Mouse (Mus musculus): ENCODE measurements at regions not wholly inside any gene's neighbourhood (a gene's known extent, or its start where the extent isn't known, plus 50 kb on each side); places are given as distances from the start of the nearest gene placed in this dataset.
A peak's percentile ranks its signal among the peaks of the same experiment; 100 is the strongest.
"Not testable (repeated sequence)": the region's sequence is repeated elsewhere in the genome, so short reads cannot be mapped to it uniquely, and the experiment has no call there.

GRCm38 (mm10) chr4:89753484-89753883 lies 74.2 kb downstream of the Dmrta1 start:
- 83% methylated on average over 1 of the region's 1 CpGs for WGBS
- ATAC-seq (ENCODE audit: low FRiP score, low read depth), result no peak
- Histone ChIP-seq H3K36me3 (no peaks in the 10 kb centered on the region), H3K27me3 (no peaks in the 10 kb centered on the region), H3K27ac (replicated peaks) (no peak overlapping the region), H3K4me3 (no peak overlapping the region), H3K4me2 (no peak overlapping the region), H3K4me1 (replicated peaks) (no peaks in the 10 kb centered on the region), H3K9ac (no peak overlapping the region), H3K9me3 (no peaks in the 10 kb centered on the region)

DNA sequence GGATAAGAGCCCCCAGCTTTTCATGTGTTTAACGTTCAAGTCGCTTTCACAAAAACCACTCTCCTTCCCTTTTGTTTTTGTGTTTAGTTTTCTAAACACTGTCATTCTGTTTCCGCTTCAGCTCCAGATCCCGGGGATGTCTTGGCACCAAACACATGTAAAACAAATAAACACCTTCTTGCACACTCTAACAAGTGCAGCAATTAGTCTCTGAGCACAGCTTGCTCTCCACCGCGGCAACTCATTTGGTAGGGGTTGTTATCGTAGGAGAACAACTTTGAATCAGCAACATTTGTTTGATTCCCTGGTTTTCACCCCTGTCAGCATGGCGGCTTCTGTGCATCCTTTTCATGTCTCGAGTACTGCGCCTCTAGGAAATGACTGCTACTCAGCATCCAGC lies 97.0 kb downstream of the Dmrta1 start:
- Histone ChIP-seq H3K4me3 (no peak overlapping the region), H3K9ac (no peak overlapping the region), H3K27me3 (no peaks in the 10 kb centered on the region), H3K27ac (replicated peaks) (no peak overlapping the region), H3K36me3 (no peaks in the 10 kb centered on the region), H3K4me1 (replicated peaks) (no peaks in the 10 kb centered on the region), H3K4me2 (no peak overlapping the region), H3K9me3 (no peaks in the 10 kb centered on the region)
- ATAC-seq (ENCODE audit: low FRiP score, low read depth), result no peak
- 53% methylated on average over 10 of the region's 10 CpGs for WGBS

- WGBS, result 94% methylated on average over 1 of the region's 1 CpGs
- H3K4me1 ChIP-seq (replicated peaks), result no peaks in the 10 kb centered on the region
- no peak for ATAC-seq (ENCODE audit: low FRiP score, low read depth)
These were observed 102.3 kb downstream of the Dmrta1 start for GRCm38 (mm10) chr4:89781487-89781886.

GRCm38 (mm10) chr4:89816823-89817222 lies 137.6 kb downstream of the Dmrta1 start:
- Histone ChIP-seq H3K4me1 (replicated peaks) (no peaks in the 10 kb centered on the region), H3K9me3 (no peaks in the 10 kb centered on the region), H3K9ac (no peak overlapping the region), H3K4me3 (no peak overlapping the region), H3K27ac (replicated peaks) (no peak overlapping the region), H3K36me3 (no peaks in the 10 kb centered on the region), H3K4me2 (no peak overlapping the region), H3K27me3 (no peaks in the 10 kb centered on the region)
- no peak for ATAC-seq (ENCODE audit: low FRiP score, low read depth)
- WGBS, result 85% methylated on average over 7 of the region's 7 CpGs

More at GRCm38 (mm10) chr4:89781487-89781886, 102.3 kb downstream of the Dmrta1 start:
- H3K4me2 ChIP-seq, result no peak overlapping the region
- H3K27me3 ChIP-seq, result no peaks in the 10 kb centered on the region
- H3K9me3 ChIP-seq, result no peaks in the 10 kb centered on the region
- H3K9ac ChIP-seq, result no peak overlapping the region
- no peaks in the 10 kb centered on the region for H3K36me3 ChIP-seq
- no peak overlapping the region for H3K27ac ChIP-seq (replicated peaks)
- H3K4me3 ChIP-seq, result no peak overlapping the region

GRCm38 (mm10) chr4:89834552-89835206 lies 155.4 kb downstream of the Dmrta1 start:
- Histone ChIP-seq H3K9ac (no peak overlapping the region), H3K27me3 (no peaks in the 10 kb centered on the region), H3K4me3 (no peak overlapping the region), H3K27ac (replicated peaks) (no peak overlapping the region), H3K36me3 (no peaks in the 10 kb centered on the region), H3K4me1 (replicated peaks) (no peaks in the 10 kb centered on the region), H3K9me3 (no peaks in the 10 kb centered on the region), H3K4me2 (no peak overlapping the region)
- WGBS, result 60% methylated on average over 6 of the region's 6 CpGs
- ATAC-seq (ENCODE audit: low FRiP score, low read depth), result 0 out of 2 replicates have a peak, but pooled peaks have one; percentile 54

- H3K4me3 ChIP-seq, result 0 out of 2 replicates have a peak overlapping the region, but pooled peaks have one; percentile 19
- H3K9me3 ChIP-seq; H3K27me3 ChIP-seq; H3K36me3 ChIP-seq; H3K9ac ChIP-seq; H3K4me1 ChIP-seq (replicated peaks); H3K27ac ChIP-seq (replicated peaks): not testable (repeated sequence)
- H3K4me2 ChIP-seq, result peak overlapping the region; percentile 38
- WGBS, result 28% methylated on average over 10 of the region's 15 CpGs
- peak; percentile 84 for ATAC-seq (ENCODE audit: low FRiP score, low read depth)
These were observed 196.3 kb downstream of the Dmrta1 start for GRCm38 (mm10) chr4:89875375-89876055.

- ATAC-seq (ENCODE audit: low FRiP score, low read depth); H3K27ac ChIP-seq (replicated peaks); H3K4me1 ChIP-seq (replicated peaks); H3K36me3 ChIP-seq; H3K9me3 ChIP-seq; H3K27me3 ChIP-seq; H3K9ac ChIP-seq: not testable (repeated sequence)
- WGBS, result 33% methylated on average over 11 of the region's 14 CpGs
- peak overlapping the region; percentile 59 for H3K4me2 ChIP-seq
- H3K4me3 ChIP-seq, result peak overlapping the region; percentile 38
These were observed 196.9 kb downstream of the Dmrta1 start for GRCm38 (mm10) chr4:89876131-89876530.

DNA sequence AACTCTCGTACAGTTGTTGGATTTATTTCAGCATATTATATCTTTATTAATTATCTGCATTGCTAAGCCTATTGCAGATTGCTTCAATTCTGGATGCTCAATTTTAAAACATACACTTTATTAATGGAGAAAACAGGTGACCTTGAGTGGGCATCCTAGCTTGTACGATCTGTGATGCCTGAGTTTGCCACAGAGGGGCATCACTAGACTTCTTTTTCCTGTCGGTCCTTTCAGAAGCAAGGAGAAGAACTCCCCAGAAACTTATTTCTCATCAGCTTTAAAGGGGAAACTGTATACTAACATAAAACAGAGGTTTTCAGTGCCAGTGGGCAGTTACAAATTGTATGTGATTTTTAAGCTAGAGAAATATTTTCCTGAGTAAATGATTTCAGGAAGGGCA lies 201.8 kb downstream of the Dmrta1 start:
- ATAC-seq (ENCODE audit: low FRiP score, low read depth), result no peak
- Histone ChIP-seq H3K27ac (replicated peaks) (no peak overlapping the region), H3K4me2 (no peak overlapping the region), H3K36me3 (no peaks in the 10 kb centered on the region), H3K4me3 (no peak overlapping the region), H3K27me3 (no peaks in the 10 kb centered on the region), H3K9me3 (no peaks in the 10 kb centered on the region), H3K9ac (no peak overlapping the region), H3K4me1 (replicated peaks) (no peaks in the 10 kb centered on the region)
- WGBS, result 45% methylated on average over 3 of the region's 3 CpGs

DNA sequence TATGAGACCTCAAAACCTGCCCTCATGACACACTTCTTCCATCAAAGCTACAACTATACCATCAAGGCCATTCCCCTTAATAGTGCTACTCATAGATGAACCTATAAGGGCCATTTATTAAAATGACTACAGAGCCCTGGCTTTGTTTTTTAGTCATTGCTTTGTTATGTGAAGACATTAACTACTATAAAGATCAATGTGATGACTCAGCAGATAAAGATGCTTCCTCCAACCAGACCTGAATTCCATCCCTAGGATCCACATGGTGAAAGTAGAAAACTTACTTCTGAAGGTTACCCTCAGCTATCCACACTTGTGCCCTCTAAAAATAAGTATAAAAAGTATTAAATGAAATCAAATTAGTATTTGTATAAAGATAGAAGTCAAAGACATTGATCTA lies 230.4 kb downstream of the Dmrta1 start:
- no peak overlapping the region for H3K4me2 ChIP-seq
- H3K4me1 ChIP-seq (replicated peaks), result no peaks in the 10 kb centered on the region
- H3K9me3 ChIP-seq, result no peaks in the 10 kb centered on the region
- no peak overlapping the region for H3K27ac ChIP-seq (replicated peaks)
- no peak overlapping the region for H3K9ac ChIP-seq
- H3K36me3 ChIP-seq, result no peaks in the 10 kb centered on the region
- no peak for ATAC-seq (ENCODE audit: low FRiP score, low read depth)
- H3K27me3 ChIP-seq, result no peaks in the 10 kb centered on the region
- H3K4me3 ChIP-seq, result no peak overlapping the region

DNA sequence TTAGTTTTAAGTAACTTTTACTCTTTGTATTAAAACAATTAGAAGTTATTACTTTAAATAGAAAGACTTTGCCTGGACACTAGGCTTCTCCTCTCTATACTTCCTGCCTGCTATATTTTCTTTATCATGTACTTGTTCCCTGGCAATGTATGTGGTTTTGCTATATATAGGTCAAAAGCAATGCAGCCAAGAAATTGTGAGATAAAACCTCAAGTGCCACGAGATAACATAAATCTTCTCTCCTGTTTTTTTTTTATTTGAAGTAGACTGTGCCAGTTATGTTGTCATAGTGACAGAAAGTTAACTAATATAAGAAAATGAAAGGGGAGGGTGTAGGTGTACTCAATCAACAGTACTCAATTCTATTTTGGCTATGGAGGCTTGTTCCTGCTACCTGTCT lies 258.4 kb downstream of the Dmrta1 start:
- WGBS, result 73% methylated on average over 1 of the region's 1 CpGs
- H3K4me1 ChIP-seq (replicated peaks), result no peaks in the 10 kb centered on the region
- no peak for ATAC-seq (ENCODE audit: low FRiP score, low read depth)

GRCm38 (mm10) chr4:89941308-89941707 lies 262.1 kb downstream of the Dmrta1 start:
- H3K9me3 ChIP-seq, result no peaks in the 10 kb centered on the region
- 41% methylated on average over 4 of the region's 4 CpGs for WGBS
- H3K4me2 ChIP-seq, result no peak overlapping the region
- H3K4me3 ChIP-seq, result no peak overlapping the region
- H3K4me1 ChIP-seq (replicated peaks), result no peaks in the 10 kb centered on the region
- H3K36me3 ChIP-seq, result no peaks in the 10 kb centered on the region
- H3K27me3 ChIP-seq, result no peaks in the 10 kb centered on the region
- no peak overlapping the region for H3K27ac ChIP-seq (replicated peaks)
- peak; percentile 81 for ATAC-seq (ENCODE audit: low FRiP score, low read depth)
- H3K9ac ChIP-seq, result no peak overlapping the region

More for the DNA sequence above, 258.4 kb downstream of the Dmrta1 start:
- Histone ChIP-seq H3K27me3 (no peaks in the 10 kb centered on the region), H3K27ac (replicated peaks) (no peak overlapping the region), H3K36me3 (no peaks in the 10 kb centered on the region), H3K9ac (no peak overlapping the region), H3K4me3 (no peak overlapping the region), H3K4me2 (no peak overlapping the region), H3K9me3 (no peaks in the 10 kb centered on the region)

GRCm38 (mm10) chr4:89976146-89976545 lies 242.5 kb upstream of the Zfp352 start:
- Histone ChIP-seq H3K4me3 (no peak overlapping the region), H3K9me3 (no peaks in the 10 kb centered on the region), H3K4me1 (replicated peaks) (no peaks in the 10 kb centered on the region), H3K9ac (no peak overlapping the region), H3K36me3 (no peaks in the 10 kb centered on the region), H3K4me2 (no peak overlapping the region), H3K27ac (replicated peaks) (no peak overlapping the region), H3K27me3 (no peaks in the 10 kb centered on the region)
- 79% methylated on average over 3 of the region's 3 CpGs for WGBS
- no peak for ATAC-seq (ENCODE audit: low FRiP score, low read depth)

DNA sequence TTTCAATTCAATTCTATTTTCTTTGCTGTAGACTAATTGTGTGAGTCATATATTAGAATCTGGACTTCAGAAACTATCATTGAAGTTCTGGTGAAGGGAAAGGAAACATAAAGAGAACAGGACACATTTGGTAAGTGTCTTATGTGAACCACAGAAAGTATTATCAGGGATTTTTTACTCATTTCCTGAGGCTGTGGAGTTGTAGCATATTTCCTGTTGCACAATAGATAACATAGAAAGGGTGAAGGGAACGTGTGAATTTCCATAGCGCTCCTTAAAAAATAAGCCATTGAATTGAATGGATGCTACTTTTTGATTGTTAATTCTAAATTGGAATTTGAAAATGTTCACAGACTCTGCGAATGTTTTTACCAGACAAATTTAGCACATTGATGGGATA lies 215.2 kb upstream of the Zfp352 start:
- Histone ChIP-seq H3K27me3 (no peaks in the 10 kb centered on the region), H3K4me3 (no peak overlapping the region), H3K27ac (replicated peaks) (no peak overlapping the region), H3K36me3 (no peaks in the 10 kb centered on the region), H3K4me2 (no peak overlapping the region), H3K9me3 (no peaks in the 10 kb centered on the region), H3K4me1 (replicated peaks) (no peaks in the 10 kb centered on the region), H3K9ac (no peak overlapping the region)
- WGBS, result 90% methylated on average over 3 of the region's 3 CpGs
- no peak for ATAC-seq (ENCODE audit: low FRiP score, low read depth)
